Mouse (Mus musculus): ENCODE data around the gene Cstl1. TPM values are rescaled to one million over a fixed set of nuclear protein-coding genes. Genes with fewer than 3 reads are reported as not detected.
"Not testable (repeated sequence)": the region's sequence is repeated elsewhere in the genome, so short reads cannot be mapped to it uniquely, and the experiment has no call there.

Cstl1 gene
- under 1 TPM in 1 of 2 experiments, not detected in 1; 0.95 TPM for total RNA-seq (2021)

DNA sequence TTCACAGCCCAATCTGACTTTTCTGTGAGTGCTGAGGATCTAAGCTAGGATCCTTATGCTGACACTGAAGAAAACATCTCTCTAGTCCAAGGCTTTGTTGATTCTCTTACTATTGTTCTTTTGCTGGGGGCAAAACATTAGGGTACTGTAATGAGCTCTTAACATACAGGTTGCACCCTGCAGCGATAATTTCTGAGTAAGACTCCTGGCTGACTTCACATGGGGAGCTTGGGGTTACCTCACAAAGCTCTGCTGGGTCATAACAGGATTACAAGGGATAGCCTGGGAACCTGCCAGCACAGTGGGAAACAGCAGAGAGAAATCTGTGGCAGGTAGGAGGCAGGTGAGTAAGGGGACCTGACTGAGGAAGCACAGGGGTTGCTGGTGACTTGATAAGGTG lies at the start of gene Cstl1:
Cstl1 (plus strand) TSS at position 301 of the 400 bp plus-strand sequence.
- no peak for DNase-seq
- intact Hi-C loops (cut with DNase I) = loop anchor here (5.0 kb wide), 1 partner anchor 152 kb away; no protein-coding TSS in a partner anchor

DNA sequence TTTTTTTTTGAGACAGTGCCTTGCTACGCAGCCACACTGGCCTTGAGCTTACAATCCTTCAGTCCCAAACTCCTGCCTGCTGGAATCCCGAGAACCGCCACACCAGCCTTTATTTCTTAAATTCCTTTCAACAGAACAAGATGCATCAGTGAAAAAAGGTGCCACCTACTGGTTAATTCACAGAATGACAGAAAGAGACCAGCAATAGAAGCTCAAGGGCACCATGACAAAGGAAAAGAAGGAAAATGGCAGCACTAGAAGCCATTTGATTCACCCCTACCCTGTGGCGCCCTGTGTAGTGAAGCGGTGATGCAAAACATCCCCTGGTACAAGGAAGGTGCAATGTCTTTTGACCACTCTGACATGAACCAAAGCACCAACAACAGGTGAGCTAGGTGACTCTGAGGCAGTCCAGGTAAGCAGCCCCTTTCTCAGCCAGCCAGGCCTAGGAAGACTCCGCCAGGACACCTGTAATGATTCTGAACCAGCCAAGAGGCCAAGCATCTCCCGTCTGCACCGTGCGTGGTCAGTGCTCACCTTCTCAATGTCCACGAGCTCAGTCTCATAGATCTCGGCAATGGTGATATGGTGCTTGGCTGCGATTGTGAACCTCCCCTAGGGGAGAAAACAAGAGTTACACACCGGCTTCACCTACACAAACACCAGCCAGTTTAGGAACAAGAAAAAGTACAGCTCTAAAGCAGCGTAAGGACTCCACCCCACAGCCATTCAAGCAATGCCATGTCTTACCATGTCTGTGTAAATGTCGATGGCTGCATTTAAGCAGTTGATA lies 43.6 kb upstream of the Cstl1 start:
- intact Hi-C loops (cut with DNase I) = no loop called here
- no peak for DNase-seq

DNA sequence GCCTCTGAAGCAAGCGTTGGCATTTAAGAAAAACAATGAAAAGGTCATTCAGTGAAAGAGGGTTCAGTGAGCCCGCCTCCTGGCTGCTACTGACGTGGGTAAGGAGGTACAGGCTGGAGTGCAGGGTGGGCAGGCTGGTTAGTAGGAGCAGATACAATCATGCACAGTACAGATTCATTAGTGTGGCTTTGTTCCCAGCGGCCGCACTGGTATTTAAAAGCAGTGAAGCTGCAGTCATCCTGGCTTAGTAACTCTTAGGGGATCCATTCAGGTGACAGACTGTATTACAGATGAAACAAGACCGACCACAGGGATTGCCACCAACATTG lies 43.0 kb upstream of the Cstl1 start:
- intact Hi-C loops (cut with DNase I) = no loop called here
- DNase-seq = no peak

DNA sequence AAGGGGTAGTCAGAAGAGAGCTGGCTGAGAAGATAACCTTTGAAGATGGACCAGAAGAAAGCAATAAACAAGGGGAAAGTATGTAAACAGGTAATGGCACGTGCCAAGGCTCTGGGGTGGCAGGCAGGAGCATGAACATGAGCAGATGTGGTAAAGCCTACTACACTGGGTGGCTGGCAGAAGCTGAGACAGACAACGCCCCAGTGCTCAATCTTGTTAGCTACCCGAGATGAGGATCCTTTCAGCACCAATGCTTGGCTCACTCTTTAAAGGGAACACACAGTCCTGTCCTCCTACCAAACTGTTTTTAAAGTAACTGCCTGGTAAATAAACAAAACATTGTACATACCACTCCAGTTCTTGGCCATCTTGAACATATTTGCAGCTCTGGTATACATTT lies 37.8 kb upstream of the Cstl1 start:
- intact Hi-C loops (cut with DNase I) = no loop called here
- no peak for DNase-seq

DNA sequence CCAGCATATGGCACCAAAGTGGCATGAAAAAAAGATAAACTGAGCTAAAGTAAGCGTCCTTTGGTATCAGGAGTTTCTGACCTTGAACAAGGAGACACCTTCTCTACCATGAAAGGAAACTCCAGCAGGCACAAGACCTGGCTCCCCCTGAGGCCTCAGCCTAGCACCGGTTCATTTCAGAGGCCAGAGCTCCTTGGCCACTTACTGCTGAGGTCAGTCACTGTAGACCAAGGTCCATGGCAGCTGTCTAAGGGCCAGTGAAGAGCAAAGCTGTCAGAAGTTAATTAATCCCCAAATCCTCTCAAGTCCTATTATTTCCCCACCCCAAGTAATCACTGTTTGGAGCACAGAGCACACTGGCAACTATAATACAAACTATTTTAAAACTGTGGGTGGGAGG lies 33.1 kb upstream of the Cstl1 start:
- intact Hi-C loops (cut with DNase I) = no loop called here
- no peak for DNase-seq

- intact Hi-C loops (cut with DNase I) = no loop called here
- DNase-seq = no peak
Measured at GRCm38 (mm10) chr2:148719271-148719995, 30.7 kb upstream of the Cstl1 start.

- peak; percentile 35 for DNase-seq
- intact Hi-C loops (cut with DNase I) = no loop called here
Measured at GRCm38 (mm10) chr2:148731614-148732326, 18.4 kb upstream of the Cstl1 start.

GRCm38 (mm10) chr2:148732327-148733000 lies 17.7 kb upstream of the Cstl1 start, which contains the start of gene Napb:
Gene Napb (minus strand): TSS chr2:148732467.
- peak; percentile 95 for DNase-seq
- intact Hi-C loops (cut with DNase I) = no loop called here

GRCm38 (mm10) chr2:148743001-148743400 lies 7.2 kb upstream of the Cstl1 start:
- intact Hi-C loops (cut with DNase I) = no loop called here
- DNase-seq = peak; percentile 77

GRCm38 (mm10) chr2:148743846-148744407 lies 6.2 kb upstream of the Cstl1 start:
- intact Hi-C loops (cut with DNase I) = no loop called here
- peak; percentile 6 for DNase-seq

DNA sequence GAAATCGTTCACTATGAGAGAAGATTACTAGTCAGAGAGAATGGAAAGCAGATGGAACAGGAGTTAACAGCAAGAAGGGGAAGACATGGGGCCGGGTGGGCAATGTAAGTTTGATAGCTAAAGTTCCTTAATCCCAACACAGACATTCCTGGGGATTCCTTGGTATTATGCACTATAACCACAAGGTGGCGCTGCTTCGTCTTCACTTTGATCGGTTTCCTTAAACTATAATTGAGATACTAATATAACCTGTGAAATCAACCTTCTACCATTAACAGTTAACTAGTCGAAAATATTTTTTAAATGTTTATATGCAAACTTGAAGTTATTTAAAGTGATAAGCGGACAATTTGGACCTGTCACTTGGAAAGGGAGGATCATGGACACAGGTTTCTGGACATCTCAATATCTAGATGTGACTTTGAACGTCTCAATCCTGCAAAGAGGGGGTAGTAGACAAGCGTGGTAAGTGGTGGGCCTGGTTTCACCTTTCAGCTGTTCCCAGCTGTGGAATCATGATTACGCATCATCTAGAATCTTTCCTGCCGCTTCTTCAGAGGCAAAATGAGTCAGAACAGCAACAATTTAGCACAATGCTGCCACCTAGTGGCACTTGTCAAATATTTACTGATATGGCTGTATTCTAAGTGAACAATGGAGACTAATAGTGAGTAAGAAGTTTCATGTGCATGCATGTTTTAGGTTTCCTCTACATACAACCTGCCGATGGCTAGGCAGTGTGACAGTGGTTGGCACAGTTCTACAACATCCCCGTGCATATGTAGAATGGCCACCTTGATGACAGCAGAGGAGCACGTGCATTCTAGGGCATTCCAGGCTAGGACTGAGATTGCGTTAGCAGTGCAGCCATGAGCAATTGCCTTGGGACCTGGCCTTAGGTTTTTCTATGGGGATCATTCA lies 2.0 kb downstream of the Cstl1 start:
- peak; percentile 67 for DNase-seq
- intact Hi-C loops (cut with DNase I) = loop anchor here (5.0 kb wide), 1 partner anchor 150 kb away; no protein-coding TSS in a partner anchor

DNA sequence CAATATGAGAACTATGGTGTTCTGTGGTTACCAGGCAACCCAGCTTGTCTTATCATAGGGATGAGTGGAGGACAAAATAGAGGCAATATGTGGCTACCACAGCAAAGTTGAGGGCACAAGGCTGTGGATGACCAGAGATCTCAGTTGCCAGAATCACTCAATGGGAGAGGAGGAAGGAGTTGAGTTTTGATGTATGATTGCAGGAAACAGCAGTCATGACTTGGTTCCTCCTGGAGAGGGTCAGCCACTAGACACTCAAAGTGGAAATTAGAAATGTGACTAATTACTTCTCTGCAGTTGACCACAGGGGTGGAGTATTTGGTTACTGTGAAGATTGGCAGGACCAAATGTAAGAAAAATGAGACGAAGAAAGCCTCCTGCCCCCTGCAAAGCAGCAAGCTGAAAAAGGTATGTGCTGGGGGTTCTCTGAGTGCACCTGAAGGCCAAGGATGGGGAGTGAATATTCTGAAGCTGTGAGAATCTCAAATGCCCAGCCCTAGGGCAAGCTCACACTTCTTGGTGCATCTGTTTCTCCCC lies 4.2 kb downstream of the Cstl1 start:
- intact Hi-C loops (cut with DNase I) = loop anchor here (5.0 kb wide), 1 partner anchor 148 kb away; no protein-coding TSS in a partner anchor
- no peak for DNase-seq

GRCm38 (mm10) chr2:148763648-148764388 lies 13.7 kb downstream of the Cstl1 start:
- intact Hi-C loops (cut with DNase I) = no loop called here
- no peak for DNase-seq

GRCm38 (mm10) chr2:148771397-148771796 lies 21.2 kb downstream of the Cstl1 start, which contains the start of gene Cst11:
Gene Cst11 (minus strand): TSS chr2:148771497.
- DNase-seq; intact Hi-C loops (cut with DNase I): not testable (repeated sequence)

DNA sequence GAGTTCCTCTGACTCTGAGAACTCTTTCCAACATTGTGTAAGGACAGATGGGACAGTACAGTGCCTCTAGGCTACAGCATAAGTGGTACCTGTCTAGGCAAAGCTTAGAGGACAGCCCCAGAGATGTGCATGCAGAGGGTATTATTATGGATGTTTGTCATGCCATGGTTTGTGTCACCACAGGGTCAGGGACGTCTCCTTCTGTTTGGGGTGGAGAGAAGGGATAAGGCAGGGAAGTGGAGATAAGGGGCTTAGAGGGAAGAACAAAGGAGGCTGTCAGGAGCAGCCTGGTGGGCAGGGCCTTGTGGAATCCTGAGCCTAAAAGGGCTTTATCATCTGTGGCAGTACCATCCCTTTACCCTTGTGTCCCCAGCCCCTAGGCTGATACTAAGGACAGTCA lies 31.6 kb downstream of the Cstl1 start, which contains the start of gene 8030411F24Rik:
8030411F24Rik (plus strand) TSS at position 301 of the 400 bp plus-strand sequence.
- intact Hi-C loops (cut with DNase I) = no loop called here
- no peak for DNase-seq

DNA sequence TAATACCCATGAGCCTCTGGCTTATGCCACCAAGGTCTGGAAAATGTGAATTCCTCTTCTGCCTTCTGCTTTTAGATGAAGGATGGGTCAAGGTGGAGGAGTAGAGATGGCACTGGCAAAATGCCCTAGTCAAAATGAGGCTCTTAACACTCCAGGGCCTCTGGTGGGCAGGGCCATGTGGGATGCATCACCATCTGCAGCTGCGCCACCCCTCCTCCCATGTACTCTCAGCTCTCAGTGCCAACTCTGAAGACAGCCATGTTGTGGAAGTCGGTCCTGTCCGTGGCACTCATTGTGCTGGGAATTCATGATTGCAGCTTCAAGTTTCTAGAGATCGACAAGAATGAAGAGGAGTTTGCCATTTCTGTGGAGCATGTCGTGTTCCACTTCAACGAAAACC lies 39.0 kb downstream of the Cstl1 start, which contains the start of gene Cst12:
Cst12 (plus strand) TSS at position 220 of the 400 bp plus-strand sequence.
- intact Hi-C loops (cut with DNase I) = no loop called here
- no peak for DNase-seq

DNA sequence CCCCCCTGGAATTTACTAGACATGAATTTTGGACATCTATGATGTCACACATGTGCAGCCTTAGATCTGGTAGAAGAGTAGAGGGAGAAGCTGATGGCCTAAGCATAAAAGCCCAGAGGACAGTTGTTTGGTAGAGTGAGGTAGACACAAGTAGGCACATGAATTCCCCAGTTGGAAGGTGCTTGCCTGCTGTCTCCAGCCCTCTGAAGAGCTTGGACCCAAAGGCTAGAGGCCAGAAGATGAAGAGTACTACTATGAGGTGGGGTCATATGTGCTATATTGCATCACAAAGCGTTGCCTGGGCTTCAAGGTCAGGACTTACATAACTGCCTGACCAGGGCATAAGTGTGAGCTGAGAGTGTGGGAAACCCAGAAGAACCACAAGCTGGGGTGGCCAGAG lies 48.3 kb downstream of the Cstl1 start, which contains the start of gene Cst8:
Cst8 (plus strand) TSS at position 301 of the 400 bp plus-strand sequence.
- no peak for DNase-seq
- intact Hi-C loops (cut with DNase I) = no loop called here

DNA sequence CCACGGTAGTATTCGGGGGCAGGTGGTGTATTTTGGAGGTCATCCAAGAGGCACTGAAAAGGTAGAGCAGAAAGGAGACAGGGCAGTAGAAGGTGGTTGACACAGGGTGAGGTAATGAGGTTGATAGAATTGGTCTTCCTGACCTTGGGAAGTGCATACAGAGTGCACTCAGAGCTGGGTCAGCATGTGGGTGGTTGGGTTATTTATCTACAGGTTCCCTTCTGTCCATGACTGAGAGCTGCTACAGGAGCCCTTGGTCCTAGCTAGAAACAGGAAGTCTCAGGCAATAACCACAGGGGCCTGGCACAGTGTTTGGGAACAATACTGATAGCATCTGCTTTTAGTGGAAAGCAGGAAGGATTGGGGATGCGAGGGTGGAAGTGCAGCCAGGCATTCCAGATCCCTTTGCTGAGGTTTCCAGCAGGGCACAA lies 51.3 kb downstream of the Cstl1 start:
- peak; percentile 46 for DNase-seq
- intact Hi-C loops (cut with DNase I) = no loop called here
